Mouse (Mus musculus) forebrain, embryonic 14.5 days (tissue): ENCODE data around the gene Nos1ap. TPM values are rescaled to one million over a fixed set of nuclear protein-coding genes. Genes with fewer than 3 reads are reported as not detected.
A peak's percentile ranks its signal among the peaks of the same experiment; 100 is the strongest.

Experiments used
- ATAC-seq: fragments of 200-750 bp; cut with Nextera tagmentation; 2 replicates; pipeline ENCODE4 v1.8.0; 2017; ENCODE audit warnings: mild to moderate bottlenecking, moderate library complexity
- DNase-seq: peaks from one replicate; pipeline ENCODE4 v3.0.0-alpha.2; 2015; ENCODE audit warnings: low spot score
- H3K27ac ChIP-seq: fragments of 300-500 bp; sonication (generic); 2 replicates; pipeline ENCODE4 v1.5.1; 2014; ENCODE audit warnings: low read depth, mild to moderate bottlenecking, control low read depth, low read length, moderate library complexity
- H3K27me3 ChIP-seq: fragments of 300-500 bp; sonication (generic); replicated peaks from 2 replicates; pipeline ENCODE4 v1.6.1; 2014; ENCODE audit warnings: low read length, control low read depth, mixed read lengths; ENCODE audit not compliant: control insufficient read depth, insufficient read depth
- H3K36me3 ChIP-seq: fragments of 300-500 bp; sonication (generic); 2 replicates; pipeline ENCODE4 v1.6.1; 2014; ENCODE audit warnings: low read length, control low read depth; ENCODE audit not compliant: control insufficient read depth, insufficient read depth
- H3K4me1 ChIP-seq: fragments of 300-500 bp; sonication (generic); 2 replicates; pipeline ENCODE4 v1.6.1; 2014; ENCODE audit warnings: antibody characterized with exemption, low read length, control low read depth; ENCODE audit not compliant: control insufficient read depth, insufficient read depth
- H3K4me2 ChIP-seq: fragments of 300-500 bp; sonication (generic); 2 replicates; pipeline ENCODE4 v1.6.1; 2014; ENCODE audit warnings: mild to moderate bottlenecking, control low read depth, low read length
- H3K4me3 ChIP-seq: fragments of 300-500 bp; sonication (generic); 2 replicates; pipeline ENCODE4 v1.5.1; 2014; ENCODE audit warnings: low read depth, low read length, control low read depth
- H3K9ac ChIP-seq: fragments of 300-500 bp; sonication (generic); 2 replicates; pipeline ENCODE4 v1.6.1; 2014; ENCODE audit warnings: mild to moderate bottlenecking, low read length, control low read depth, moderate library complexity
- H3K9me3 ChIP-seq: fragments of 300-500 bp; sonication (generic); replicated peaks from 2 replicates; pipeline ENCODE4 v1.6.1; 2016; ENCODE audit warnings: low read length, control low read depth, mixed read lengths; ENCODE audit not compliant: control insufficient read depth
- WGBS: fragments of 180-500 bp; shearing (Covaris S2); extraction: QIAGEN DNeasy Blood & Tissue Kit; methylation state at CpG from one replicate; pipeline ENCODE4 v1.1.7; 2014; 5-methylcytosine and 5-hydroxymethylcytosine counted together
- polyA plus RNA-seq: library from polyadenylated mRNA; unstranded; fragments of >200 nt; fragmentation: Nextera tagmentation; extraction: Ambion mirVana; gene quantifications from 2 replicates; pipeline ENCODE4 v1.2.1, GENCODE M21; 2014

The Nos1ap gene
- polyA plus RNA-seq, 1 experiment from 2014 or later, result 8.4 TPM

DNA sequence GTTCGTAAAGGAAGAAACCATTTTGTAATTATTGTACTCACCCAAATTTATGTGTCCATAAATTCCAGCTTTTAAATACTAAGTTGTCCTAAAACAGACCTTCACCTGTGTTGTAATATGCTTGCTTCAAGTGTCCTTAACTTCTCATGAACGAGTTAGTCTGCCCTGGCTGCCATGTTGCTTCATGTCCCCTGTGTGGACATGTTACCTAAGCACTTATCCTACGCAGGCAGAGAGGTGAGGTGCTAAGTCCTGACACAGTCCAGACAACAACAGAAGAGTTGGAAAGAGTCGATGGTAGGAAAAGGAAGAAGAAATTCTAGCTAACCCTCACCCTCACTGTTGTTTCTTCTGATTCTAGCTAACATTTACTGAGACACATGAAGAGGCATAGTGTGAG, 43.4 kb downstream of the Nos1ap start:
- ATAC-seq (no peak), DNase-seq (no peak)
- H3K4me1 ChIP-seq, result 0 out of 2 replicates have a peak, but pooled peaks cover 2% of the 10 kb centered on the region
- H3K4me2 ChIP-seq, result no peak overlapping the region
- 94% methylated on average over 4 of the region's 4 CpGs for WGBS
- H3K9ac ChIP-seq, result no peak overlapping the region
- H3K9me3 ChIP-seq, result no peaks in the 10 kb centered on the region
- H3K36me3 ChIP-seq, result no peaks in the 10 kb centered on the region
- no peaks in the 10 kb centered on the region for H3K27me3 ChIP-seq
- no peak overlapping the region for H3K4me3 ChIP-seq
- no peak overlapping the region for H3K27ac ChIP-seq

DNA sequence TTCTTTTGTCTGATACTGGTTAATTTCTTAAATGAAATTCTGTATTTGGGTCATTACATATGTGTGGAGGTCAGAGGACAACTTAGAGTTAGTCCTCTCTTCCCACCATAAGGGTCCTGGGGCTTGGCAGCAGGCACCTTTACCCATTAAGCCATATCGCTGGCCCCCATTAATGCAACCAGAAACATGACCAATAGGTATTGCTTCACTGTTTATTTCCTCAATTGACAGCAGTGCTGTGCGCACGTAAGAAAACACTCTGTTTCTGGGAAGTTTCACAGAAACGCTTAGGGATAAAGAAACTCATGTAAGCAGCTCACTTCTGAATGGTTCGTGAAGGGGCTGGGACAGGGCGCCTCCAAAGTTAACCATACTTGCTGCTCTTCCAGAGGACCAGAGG, 44.4 kb downstream of the Nos1ap start:
- Histone ChIP-seq H3K4me1 (0 out of 2 replicates have a peak, but pooled peaks cover 2% of the 10 kb centered on the region), H3K4me2 (no peak overlapping the region), H3K9me3 (no peaks in the 10 kb centered on the region), H3K4me3 (no peak overlapping the region), H3K27ac (no peak overlapping the region), H3K9ac (no peak overlapping the region), H3K36me3 (no peaks in the 10 kb centered on the region), H3K27me3 (no peaks in the 10 kb centered on the region)
- WGBS, result 87% methylated on average over 6 of the region's 6 CpGs
- DNase-seq, result no peak
- no peak for ATAC-seq

DNA sequence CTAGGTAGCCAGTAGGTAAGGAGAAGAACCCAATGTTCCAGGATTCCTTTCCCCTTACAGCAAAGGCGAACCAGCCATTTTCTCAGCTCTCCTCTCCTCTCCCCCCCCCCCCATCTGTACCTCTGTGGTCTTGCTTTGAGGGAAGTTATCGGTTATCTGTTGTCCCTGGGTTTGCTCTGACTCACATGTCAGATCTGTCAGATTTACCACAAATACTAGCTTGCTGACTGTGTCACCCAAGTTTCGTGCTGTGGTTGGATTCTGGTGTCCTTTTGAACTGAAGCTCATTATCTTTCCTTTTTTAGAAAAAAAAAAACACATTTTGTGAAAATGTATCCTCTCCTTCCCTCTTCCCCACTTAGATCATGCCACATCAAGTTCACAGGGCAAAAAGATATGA, 50.2 kb downstream of the Nos1ap start:
- H3K4me2 ChIP-seq, result no peak overlapping the region
- H3K27me3 ChIP-seq, result no peaks in the 10 kb centered on the region
- H3K4me3 ChIP-seq, result no peak overlapping the region
- no peak overlapping the region for H3K27ac ChIP-seq
- no peaks in the 10 kb centered on the region for H3K9me3 ChIP-seq
- no peaks in the 10 kb centered on the region for H3K4me1 ChIP-seq
- DNase-seq (no peak), ATAC-seq (no peak)
- H3K9ac ChIP-seq, result no peak overlapping the region
- WGBS, result 94% methylated on average over 3 of the region's 3 CpGs
- no peaks in the 10 kb centered on the region for H3K36me3 ChIP-seq

DNA sequence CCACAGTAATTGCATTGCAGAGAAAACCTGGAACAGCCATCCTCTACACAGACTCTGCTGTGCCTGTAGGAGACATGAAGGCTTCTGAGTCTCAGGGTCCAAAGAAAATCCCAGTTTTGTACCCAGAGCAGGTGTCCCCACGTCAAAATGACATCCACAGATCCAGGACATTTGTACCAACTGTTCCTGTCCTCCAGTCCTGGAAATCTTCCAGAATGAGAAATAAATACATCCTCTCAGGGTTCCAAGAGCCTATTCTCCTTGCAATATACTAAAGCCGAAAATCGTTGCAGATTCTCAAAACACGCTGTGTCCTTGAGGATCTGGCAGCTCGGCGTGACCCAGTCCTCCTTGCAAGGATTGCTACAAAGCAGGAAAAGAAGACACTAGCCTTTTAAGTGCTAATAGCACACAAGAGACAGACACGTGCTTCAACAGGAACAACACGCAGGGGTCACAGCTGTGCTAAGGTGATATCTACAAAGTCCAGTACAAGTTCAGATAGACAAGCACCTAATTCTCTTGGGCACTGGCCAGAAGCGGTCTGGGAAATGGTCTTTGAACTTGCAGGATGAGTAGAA, 51.1 kb downstream of the Nos1ap start:
- ATAC-seq (no peak), DNase-seq (no peak)
- WGBS, result 86% methylated on average over 9 of the region's 9 CpGs
- no peaks in the 10 kb centered on the region for H3K27me3 ChIP-seq
- H3K9me3 ChIP-seq, result no peaks in the 10 kb centered on the region
- H3K4me1 ChIP-seq, result no peaks in the 10 kb centered on the region
- no peak overlapping the region for H3K27ac ChIP-seq
- H3K9ac ChIP-seq, result no peak overlapping the region
- H3K4me3 ChIP-seq, result no peak overlapping the region
- no peaks in the 10 kb centered on the region for H3K36me3 ChIP-seq
- no peak overlapping the region for H3K4me2 ChIP-seq

DNA sequence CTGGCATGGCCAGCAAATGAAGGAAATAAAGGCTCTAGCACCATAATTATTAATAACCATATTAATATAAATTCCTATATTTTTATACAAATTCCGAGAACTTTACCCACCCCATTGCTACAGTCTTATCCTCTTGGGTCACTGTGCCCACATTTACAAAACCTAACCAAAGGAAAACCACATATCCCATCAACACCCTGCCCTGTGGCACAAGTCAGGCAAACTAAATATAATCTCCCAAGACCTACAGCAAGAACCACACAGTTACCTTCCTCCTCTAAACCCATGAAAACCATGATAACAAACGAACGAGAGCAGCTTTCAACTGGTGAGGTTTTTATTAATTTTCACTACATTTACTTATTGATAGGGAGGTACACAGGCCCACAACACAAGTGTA, 53.3 kb downstream of the Nos1ap start:
- no peaks in the 10 kb centered on the region for H3K27me3 ChIP-seq
- no peak overlapping the region for H3K9ac ChIP-seq
- ATAC-seq, result no peak
- DNase-seq, result no peak
- H3K4me1 ChIP-seq, result no peaks in the 10 kb centered on the region
- no peaks in the 10 kb centered on the region for H3K36me3 ChIP-seq
- H3K27ac ChIP-seq, result no peak overlapping the region
- WGBS, result 90% methylated on average over 3 of the region's 3 CpGs
- no peaks in the 10 kb centered on the region for H3K9me3 ChIP-seq
- H3K4me2 ChIP-seq, result no peak overlapping the region
- no peak overlapping the region for H3K4me3 ChIP-seq

DNA sequence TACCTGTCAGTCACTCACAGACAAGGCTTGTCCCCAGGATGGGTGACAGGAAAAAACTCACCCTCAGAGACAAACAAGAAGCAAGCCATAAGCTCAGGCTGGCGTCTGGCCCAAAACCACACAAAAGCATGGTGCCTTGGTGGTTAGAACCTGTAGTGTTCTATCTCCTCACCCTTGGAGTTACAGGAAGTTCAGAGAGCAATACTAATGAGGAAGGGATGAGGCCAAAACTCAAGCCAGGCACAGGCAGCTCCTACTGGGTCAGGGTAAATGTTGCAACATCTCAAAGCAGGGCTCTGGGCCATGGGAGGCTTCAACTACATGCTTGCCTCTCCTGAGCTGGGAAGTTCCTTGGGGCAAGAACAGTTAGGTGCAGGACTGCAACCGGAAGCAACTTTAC, 54.4 kb downstream of the Nos1ap start:
- Histone ChIP-seq H3K27ac (no peak overlapping the region), H3K36me3 (no peaks in the 10 kb centered on the region), H3K9ac (no peak overlapping the region), H3K27me3 (no peaks in the 10 kb centered on the region), H3K9me3 (no peaks in the 10 kb centered on the region), H3K4me3 (no peak overlapping the region), H3K4me1 (no peaks in the 10 kb centered on the region), H3K4me2 (no peak overlapping the region)
- no peak for DNase-seq
- no peak for ATAC-seq
- WGBS, result 83% methylated on average over 2 of the region's 2 CpGs

DNA sequence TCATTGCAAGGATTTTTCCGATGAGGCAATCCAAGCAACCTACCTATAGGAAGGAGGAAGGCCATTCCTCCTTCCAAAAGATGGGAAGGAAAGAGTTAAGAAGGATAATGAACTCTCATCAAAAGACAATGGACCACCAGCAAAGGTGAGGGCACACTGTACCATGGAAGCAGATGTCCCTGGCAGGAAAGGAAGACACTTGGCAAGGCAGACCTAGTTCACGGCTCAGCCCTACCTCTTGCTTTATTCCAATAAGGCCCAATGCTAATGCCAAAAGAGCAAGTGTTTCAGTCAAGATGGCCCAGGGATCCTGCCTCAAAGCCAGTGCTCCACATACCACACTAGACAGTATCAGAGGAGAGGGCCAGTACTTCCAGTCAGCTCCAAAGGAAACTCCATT, 58.4 kb downstream of the Nos1ap start:
- H3K4me1 ChIP-seq, result no peaks in the 10 kb centered on the region
- WGBS, result 93% methylated on average over 2 of the region's 2 CpGs
- ATAC-seq (no peak), DNase-seq (no peak)
- H3K4me2 ChIP-seq, result no peak overlapping the region
- no peak overlapping the region for H3K27ac ChIP-seq
- H3K9me3 ChIP-seq, result no peaks in the 10 kb centered on the region
- H3K27me3 ChIP-seq, result no peaks in the 10 kb centered on the region
- H3K4me3 ChIP-seq, result no peak overlapping the region
- H3K9ac ChIP-seq, result no peak overlapping the region
- H3K36me3 ChIP-seq, result no peaks in the 10 kb centered on the region

DNA sequence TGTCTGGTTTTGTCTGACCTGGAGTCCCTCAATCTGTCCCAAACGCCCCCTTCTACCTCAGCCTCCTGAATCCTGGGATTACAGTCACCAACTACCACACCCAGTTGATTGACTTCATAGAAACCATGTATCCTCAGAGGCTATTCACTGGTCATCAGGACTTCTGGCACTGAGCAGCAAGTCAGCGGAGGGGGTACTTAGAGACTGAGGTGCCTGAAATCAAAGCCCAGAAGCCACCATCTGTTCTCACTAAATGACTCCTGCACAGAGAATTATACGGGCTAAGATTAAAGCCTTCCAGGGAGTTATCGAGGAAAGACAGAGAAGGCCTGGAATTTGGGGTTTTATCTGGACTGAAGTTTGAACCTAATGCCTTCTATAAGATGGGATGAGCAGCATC, 59.2 kb downstream of the Nos1ap start:
- Histone ChIP-seq H3K9me3 (no peaks in the 10 kb centered on the region), H3K27me3 (no peaks in the 10 kb centered on the region), H3K36me3 (no peaks in the 10 kb centered on the region), H3K4me2 (no peak overlapping the region), H3K4me1 (no peaks in the 10 kb centered on the region), H3K27ac (no peak overlapping the region), H3K9ac (no peak overlapping the region), H3K4me3 (no peak overlapping the region)
- ATAC-seq (no peak), DNase-seq (no peak)
- WGBS, result 83% methylated on average over 4 of the region's 4 CpGs

DNA sequence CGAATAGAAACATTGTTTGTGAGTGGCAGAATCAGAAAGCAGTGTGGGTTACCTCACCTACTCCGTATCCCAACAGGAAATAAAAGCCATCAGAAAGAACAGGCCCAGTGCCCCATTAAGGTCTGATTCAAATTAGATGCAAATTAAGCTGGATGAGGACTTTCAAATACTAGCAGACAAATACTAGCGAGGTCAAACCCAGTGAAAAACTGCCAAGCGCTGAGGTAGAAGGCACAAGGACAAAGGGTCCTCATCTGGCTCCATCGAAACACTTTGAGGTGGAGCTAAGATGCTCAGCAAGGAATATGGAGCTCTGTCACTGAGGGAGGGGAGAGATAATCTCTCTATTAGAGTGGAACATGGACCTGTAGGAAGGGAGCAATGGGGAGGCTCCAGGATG, 66.8 kb downstream of the Nos1ap start:
- no peaks in the 10 kb centered on the region for H3K27me3 ChIP-seq
- H3K4me2 ChIP-seq, result no peak overlapping the region; the same call in 1 of the 2 replicates
- ATAC-seq (peak; percentile 47), DNase-seq (peak; percentile 62)
- no peak overlapping the region for H3K9ac ChIP-seq
- H3K36me3 ChIP-seq, result 0 out of 2 replicates have a peak, but pooled peaks cover 2% of the 10 kb centered on the region
- peaks cover 15% of the 10 kb centered on the region; the same call in 1 of the 2 replicates for H3K4me1 ChIP-seq
- 5% methylated on average over 5 of the region's 5 CpGs for WGBS
- no peak overlapping the region; the same call in 1 of the 2 replicates for H3K27ac ChIP-seq
- no peak overlapping the region for H3K4me3 ChIP-seq
- peaks cover 4% of the 10 kb centered on the region; the same call in 1 of the 2 replicates for H3K9me3 ChIP-seq
